Mouse (Mus musculus): ENCODE data around the gene Vegfa. TPM values are rescaled to one million over a fixed set of nuclear protein-coding genes. Genes with fewer than 3 reads are reported as not detected.

Vegfa gene
- total RNA-seq, 2 experiments from 2014 or later, result 88.1 to 94.7 TPM

DNA sequence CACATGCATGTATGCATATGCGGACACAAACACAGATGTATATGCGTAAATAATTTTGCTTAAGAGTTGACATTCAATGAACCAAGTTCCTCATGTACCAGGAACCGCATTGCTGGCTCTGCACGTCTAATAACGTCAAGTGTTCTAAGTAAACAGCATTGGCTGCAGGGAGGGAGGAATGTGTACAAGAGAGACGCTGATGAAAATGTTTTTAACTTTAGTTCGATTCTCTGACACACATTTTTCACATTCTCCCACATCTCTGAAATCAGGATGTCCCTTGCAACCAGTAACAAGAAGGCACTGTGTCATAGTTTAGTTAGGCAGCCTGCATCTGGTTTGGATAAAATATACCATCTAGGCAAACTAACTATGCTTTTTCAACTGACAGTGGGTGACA, 23.6 kb upstream of the Vegfa start:
- intact Hi-C loops (cut with DNase I), result no loop called here
- no peak for DNase-seq (ENCODE audit: low spot score in 2 of 2)

DNA sequence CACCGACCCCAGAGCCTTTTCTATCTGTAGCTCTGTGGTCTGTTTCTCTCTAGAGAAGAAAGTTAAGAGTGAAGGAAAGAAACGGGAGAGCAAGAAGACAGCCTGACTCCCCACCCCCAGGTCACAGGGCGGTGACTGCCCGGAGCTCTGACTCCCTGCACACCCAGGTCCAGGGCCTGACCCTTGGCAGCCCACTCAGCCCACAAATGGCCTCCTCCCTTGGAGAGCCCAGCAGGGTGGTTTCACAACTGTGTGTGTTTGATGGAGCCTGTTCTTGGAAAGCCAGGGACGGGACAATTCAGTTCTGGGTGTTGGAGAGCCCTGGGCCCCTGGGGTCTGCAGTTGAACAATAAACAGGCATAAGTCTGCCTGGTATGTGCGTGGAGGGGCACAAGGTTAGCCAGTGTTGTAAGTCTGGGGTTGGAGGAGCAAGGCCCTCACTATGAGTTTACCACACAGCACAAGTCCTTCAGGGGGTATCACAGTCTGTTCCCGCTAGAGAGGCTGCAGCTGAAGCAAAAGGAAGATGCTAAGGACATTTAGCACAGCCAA, 21.2 kb upstream of the Vegfa start:
- intact Hi-C loops (cut with DNase I), result no loop called here
- DNase-seq (ENCODE audit: low spot score in 2 of 2), result no peak

DNA sequence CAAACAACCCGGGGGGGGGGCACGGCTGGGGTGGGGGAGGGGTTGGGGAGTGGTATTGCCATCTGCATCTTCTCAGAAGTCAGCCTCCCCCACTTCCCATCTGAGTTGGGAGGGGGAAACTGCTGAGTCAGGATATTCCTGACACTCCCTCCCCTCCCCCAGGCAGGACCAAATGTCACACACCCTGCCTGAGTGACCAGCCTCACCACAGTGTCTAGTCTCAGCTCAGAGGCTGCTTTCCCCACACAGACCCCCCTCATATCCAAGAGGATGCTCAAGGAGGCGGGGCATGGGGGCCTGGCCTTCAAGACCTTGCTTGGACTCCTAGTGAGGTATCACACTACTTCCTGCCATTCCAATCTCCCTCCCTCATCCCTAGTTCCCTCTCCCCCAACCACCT, 20.0 kb upstream of the Vegfa start:
- intact Hi-C loops (cut with DNase I), result no loop called here
- DNase-seq (ENCODE audit: low spot score in 2 of 2), result no peak

DNA sequence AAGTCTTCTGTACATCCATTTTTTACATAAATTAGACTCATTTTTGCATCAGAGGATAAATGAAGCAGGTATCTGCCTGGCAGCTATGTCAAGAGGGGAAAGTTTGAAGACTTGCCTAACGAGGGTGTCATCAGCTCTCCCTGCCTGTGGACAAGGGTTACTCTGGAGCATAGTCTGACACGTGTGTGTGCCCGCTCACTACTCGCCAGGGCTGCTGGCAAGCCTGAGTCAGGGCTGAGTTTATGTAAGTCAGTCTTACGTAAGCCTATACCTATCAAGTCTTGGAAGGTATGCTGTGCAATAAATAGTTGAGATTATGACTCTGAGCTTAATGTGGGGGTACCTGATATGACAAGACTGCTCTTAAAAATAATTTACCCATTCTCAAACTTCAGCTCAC, 19.2 kb upstream of the Vegfa start:
- DNase-seq (ENCODE audit: low spot score in 2 of 2), result no peak
- intact Hi-C loops (cut with DNase I), result no loop called here

DNA sequence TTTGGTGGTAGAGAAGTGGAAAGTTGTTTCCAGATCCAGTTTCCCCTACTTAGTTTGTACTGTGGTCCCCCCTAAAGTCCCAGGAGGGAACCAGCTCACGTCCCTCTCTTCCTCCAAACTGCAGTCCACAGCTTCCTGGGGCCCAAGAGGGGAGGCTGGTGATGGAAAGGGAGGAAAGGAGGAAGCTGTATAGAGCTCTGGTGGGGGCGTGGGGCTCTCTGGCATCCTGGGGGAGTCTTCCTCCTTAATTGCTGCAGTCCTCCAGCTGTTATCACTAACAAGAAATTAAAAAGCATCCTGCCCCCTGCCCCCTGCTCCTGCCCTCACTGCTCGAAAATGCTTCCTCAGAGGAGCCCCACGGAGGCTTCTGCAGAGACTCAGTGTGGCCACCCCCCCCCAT, 17.4 kb upstream of the Vegfa start:
- intact Hi-C loops (cut with DNase I), result no loop called here
- no peak for DNase-seq (ENCODE audit: low spot score in 2 of 2)

DNA sequence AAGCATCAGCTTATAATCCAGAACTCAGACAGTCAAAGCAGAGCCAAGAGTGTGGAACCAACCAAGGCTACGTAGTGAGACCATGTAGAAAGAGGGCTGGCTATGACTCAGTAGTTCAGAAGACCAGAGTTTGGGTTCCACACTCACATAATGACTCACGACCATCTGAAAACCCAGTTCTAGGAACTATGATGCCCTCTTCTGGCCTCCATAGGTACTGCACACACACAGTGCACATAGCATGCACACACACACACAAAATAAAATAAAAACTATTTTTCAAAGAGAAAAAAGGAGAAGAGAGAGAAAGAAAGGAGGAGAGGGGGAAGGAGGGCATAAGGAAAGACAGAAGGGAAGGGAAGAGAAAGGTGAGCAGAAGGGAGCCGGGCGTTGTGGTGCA, 16.0 kb upstream of the Vegfa start:
- DNase-seq (ENCODE audit: low spot score in 2 of 2), result no peak
- intact Hi-C loops (cut with DNase I), result no loop called here

DNA sequence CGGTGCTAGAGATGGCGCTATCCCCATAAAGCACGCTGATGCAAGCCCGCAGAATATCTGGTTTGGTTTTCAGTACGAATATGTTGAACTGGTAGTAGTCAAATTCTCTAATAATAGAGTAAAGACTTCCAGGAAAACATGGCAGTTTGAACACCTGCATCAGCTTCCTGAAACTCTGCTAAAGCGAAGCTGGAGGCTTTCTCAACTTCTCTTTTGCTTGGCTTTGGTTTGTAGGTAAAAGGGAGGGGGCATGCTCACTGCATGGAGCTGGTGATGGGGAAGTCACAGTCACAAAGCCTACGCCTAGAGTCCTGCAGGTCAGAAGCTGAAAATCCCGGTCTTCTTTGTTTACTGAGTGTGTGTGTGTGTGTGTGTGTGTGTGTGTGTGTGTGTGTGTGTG, 13.6 kb upstream of the Vegfa start:
- DNase-seq (ENCODE audit: low spot score in 2 of 2), result no peak
- intact Hi-C loops (cut with DNase I), result no loop called here

DNA sequence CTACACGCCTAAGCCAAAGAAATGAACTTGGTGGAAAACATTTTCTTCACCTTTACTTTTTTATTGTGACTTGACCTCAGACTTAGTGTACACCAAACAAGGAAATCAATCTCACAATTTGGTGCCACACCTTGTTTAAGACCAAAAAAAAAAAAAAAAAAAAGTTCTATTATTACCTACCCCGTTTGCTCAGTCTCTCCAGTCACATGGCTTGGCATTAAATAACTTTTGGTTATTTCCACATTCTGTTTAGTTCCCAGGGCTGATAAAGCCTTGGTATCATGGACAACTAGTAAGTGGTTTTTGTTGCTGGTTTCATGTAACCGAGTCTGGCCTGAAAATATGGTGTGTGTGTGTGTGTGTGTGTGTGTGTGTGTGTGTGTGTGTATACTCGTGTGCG, 12.8 kb upstream of the Vegfa start:
- DNase-seq (ENCODE audit: low spot score in 2 of 2), result no peak

DNA sequence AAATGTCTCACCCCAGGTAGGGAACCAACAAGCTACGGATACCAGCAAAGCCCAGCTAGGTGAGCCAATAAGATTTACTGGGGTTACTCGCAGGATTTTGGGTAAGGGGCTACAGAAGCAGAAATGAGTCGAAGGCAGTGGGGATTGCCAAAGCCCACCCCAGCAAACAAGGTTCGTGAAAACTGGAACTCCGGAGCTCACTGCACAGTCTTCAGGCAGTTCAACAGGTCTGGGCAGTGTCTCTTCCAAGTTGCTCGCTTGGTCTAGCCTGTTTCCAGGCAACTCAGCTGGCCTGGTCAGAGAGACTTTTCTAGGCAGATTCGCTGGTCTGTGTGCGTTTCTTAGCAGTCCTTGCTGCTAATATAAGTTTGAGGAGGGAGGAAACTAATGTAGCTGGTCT, 10.0 kb upstream of the Vegfa start:
- intact Hi-C loops (cut with DNase I), result no loop called here
- no peak for DNase-seq (ENCODE audit: low spot score in 2 of 2)

More for the DNA sequence above, 12.8 kb upstream of the Vegfa start:
- intact Hi-C loops (cut with DNase I), result no loop called here

DNA sequence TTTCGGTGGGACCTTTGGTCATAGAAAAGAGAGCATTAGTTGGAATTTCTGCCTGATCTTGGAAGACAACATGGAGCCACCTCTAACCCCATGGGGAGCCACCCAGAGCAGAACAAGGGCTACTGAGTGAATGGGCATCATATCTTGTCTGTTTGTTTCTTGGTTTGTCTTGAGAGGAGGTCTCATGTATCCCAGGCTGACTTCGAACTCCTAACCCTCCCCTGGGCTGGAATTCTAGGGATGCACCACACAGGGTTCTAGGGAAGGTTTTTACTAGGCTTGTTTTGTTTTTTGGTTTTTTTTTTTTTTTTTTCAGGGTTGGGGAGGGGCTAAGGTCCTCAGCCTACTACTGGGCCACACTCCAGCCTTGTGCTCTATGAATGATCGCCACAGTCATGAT, 9.5 kb upstream of the Vegfa start:
- no peak for DNase-seq (ENCODE audit: low spot score in 2 of 2)
- intact Hi-C loops (cut with DNase I), result no loop called here

DNA sequence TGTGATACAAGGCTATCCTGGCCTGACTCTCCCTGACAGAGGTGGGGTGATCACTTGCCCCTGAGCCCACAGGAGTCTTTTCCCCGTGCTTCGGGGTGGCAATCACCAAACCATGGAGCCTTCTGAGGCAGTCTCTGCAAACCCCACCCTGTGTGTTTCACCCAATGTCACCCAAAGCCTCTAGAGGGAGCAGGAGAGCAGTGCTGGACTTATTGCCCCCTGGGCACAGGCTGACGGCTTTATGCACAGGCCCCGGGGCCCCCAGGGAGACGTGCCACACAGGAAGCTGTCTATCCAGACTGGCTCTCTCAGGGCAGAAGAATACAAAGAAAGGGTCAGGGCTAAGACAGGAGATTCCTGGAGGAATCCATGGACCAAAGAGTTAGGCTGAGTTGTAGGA, 9.1 kb upstream of the Vegfa start:
- DNase-seq (ENCODE audit: low spot score in 2 of 2), result no peak
- intact Hi-C loops (cut with DNase I), result no loop called here

DNA sequence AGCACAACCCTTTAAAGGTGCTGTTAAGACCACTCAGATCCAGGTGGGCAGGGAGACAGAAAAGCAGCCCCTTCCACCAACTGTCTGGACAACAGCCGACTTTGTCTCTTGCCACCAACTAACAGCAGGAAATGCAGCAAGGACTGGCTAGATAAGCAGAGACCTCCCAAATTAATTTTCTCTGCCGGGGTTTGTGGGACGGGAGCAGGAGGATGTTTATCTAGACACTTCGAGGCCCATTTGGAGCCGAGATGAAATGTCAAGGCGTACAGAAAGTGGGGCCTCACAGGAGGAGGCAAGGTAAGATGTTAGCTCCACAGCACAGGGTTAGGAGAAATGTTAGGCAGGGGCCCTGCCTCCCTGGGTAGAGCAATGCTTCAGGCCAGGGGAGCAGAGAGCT, 8.4 kb upstream of the Vegfa start:
- intact Hi-C loops (cut with DNase I), result no loop called here

DNA sequence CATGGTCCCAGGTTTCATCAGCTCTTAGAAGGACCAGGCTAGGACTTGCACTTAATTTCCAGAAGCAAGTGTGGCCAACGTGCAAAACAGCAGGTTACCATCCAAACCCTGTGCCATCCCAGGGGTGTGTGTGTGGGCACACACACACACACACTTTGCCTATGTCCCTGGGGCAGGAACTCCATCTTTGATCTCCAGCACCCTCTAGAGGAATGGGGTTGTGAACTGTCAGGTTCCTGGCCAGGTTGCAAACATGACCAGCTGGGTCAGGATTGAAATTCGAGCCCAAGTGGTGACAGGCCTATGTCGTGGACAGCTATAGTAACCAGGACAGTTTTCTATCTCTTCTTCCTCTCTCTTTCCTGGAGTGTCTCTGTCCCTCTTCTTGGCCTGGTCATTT, 6.7 kb upstream of the Vegfa start:
- intact Hi-C loops (cut with DNase I), result no loop called here
- DNase-seq (ENCODE audit: low spot score in 2 of 2), result no peak

More for the DNA sequence above, 8.4 kb upstream of the Vegfa start:
- DNase-seq (ENCODE audit: low spot score in 2 of 2), result no peak

DNA sequence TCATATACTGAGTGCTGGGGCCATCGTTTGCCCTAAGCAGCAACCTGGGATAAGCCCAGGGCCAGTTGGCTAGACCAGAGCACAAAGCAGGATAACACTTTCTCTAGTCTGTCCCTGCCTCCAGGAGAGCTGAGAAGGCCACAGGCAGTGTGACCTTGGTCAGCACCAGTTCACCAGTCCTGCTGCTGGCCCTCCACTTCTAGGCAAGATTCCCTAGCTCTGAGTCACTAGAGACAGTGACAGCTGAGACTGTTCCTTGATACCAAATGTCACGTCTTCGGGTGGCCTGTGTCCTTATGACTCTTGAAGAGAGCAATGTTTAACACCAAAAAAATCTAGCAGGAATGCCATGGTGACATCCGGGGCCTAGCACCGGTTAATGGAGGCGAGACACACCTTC, 4.2 kb upstream of the Vegfa start:
- intact Hi-C loops (cut with DNase I), result no loop called here
- DNase-seq (ENCODE audit: low spot score in 2 of 2), result no peak

DNA sequence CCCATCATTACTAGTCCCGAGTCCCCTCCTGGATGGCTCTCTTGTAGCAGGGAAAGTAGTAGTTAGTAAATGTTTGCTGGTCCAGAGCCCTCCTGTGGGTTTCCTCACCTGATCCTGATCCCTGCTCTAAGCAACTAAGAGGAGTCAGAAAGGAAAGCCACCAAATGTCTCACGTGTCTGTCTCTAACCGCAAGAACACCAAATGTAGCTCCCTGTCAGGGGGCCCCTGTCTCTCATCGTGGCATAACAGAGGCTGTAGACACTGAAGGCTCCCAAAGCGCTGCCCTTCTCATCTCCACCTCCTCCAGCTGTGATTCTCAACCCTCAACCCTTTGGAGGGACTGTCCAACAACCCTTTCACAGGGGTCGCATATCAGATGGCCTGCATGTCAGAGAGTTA, 1.9 kb upstream of the Vegfa start:
- DNase-seq (ENCODE audit: low spot score in 2 of 2), result no peak
- intact Hi-C loops (cut with DNase I), result loop anchor here (5.0 kb wide), 2 partner anchors 98 to 227 kb away; no protein-coding TSS in a partner anchor

DNA sequence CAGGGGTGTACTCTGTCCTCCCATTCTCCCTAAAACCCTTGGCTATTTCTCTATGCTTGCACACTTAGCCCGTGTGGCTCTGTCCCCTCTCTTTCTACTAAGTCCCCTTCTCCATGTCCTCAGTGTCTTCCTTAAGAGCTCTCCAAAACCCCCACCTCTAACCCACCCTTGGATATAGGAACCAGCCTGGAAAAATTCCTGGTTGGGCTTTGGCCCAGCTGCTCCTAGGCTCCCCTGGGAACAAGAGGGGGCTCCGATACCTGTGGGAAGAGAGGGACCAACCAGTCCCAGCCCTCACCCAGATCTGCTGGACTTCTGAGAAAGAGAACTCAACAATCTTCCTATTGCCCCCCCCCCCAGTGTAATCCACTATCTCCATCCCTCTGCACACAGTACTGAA, 1.4 kb upstream of the Vegfa start:
- no peak for DNase-seq (ENCODE audit: low spot score in 2 of 2)
- intact Hi-C loops (cut with DNase I), result loop anchor here (5.0 kb wide), 2 partner anchors 99 to 226 kb away; no protein-coding TSS in a partner anchor

DNA sequence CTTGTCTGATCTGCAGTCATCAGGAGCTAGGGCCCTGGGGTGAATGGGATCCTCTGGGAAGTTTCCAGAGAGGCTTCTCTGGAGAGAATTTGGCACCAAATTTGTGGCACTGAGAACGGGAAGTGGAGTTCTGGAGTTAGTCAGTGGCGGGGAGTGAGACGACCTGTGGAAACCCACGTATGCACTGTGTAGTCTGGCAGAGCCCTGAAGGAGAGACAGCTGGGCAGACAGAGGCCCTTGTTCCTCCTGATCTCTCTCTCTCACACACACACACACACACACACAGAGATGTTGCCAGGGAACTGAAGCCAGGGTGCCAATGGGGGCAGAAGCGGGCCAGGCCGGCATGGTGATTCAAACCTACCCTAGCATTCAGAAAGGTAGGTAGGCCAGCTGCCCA, 953 bp upstream of the Vegfa start:
- no peak for DNase-seq (ENCODE audit: low spot score in 2 of 2)
- intact Hi-C loops (cut with DNase I), result loop anchor here (5.0 kb wide), 2 partner anchors 99 to 226 kb away; no protein-coding TSS in a partner anchor

DNA sequence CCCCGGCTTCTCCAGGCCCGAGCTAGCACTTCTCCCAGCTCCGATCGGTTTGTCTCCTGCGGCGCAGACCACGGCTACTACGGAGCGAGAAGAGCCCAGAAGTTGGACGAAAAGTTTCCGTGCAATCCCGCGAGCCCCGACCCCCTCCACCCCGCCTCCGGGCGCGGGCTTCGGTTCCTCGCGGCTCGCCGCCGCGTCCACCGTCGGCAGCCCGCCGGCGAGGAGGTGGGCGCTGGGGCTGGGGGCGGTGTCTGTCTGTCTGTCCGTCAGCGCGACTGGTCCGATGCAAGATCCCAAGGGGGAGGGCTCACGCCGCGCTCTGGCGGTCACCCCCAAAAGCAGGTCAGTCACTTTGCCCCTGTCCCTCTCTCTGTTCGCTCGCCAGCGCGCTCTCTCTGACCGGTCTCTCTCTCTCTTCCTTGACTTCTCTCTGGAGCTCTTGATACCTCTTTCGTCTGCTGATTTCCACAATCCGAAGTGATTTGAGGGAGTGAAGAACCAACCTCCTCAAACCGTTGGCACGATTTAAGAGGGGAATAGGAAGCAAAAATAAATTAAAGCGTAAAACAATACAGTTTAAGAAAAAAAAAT, 453 bp downstream of the Vegfa start:
- intact Hi-C loops (cut with DNase I), result loop anchor here (1.0 to 5.0 kb wide), 3 partner anchors 101 to 295 kb away; no protein-coding TSS in a partner anchor
- DNase-seq (ENCODE audit: low spot score in 2 of 2), result peak; percentile 37 to 60

DNA sequence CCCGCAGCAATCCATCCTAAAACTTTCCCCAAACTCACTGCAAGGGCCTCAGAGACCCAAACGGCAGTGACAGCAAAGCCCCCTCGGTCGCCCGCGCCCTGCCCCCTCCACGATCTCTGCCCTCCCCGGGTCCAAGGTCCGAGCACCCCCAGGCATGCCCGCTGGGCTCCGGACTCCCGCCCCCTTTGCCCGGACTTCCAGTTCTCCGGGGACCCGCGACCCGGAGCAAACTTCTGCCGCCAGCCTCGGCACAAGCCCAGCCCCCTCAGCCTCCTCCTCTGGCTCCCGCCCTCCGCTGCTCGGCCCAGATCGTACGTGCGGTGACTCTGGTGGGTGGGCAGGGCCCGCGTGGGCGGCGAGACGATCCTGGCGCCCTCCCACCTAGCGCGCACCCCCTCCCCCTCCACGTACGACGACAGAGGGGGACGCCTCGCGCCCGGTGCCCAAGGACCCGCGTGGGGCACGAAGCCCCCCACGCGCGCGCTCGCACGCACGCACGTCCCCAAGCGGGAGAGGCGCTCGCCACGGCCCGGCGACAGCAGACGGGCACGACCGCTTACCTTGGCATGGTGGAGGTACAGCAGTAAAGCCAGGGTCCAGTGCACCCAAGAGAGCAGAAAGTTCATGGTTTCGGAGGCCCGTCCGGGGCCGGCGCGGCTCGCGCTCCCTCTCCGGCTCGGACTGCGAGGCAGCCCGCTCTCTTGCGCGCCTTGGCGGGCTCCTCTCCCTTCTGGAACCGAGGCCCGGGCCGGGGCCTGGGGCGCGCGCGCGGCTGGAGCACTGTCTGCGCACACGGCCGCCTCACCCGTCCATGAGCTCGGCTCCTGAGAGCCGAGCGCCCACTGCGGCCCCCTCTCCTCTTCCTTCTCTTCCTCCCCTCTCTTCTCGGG, 1.2 kb downstream of the Vegfa start:
- intact Hi-C loops (cut with DNase I), result loop anchor here (5.0 kb wide), 2 partner anchors 101 to 224 kb away; no protein-coding TSS in a partner anchor
- peak; percentile 40 to 65 for DNase-seq (ENCODE audit: low spot score in 2 of 2)

DNA sequence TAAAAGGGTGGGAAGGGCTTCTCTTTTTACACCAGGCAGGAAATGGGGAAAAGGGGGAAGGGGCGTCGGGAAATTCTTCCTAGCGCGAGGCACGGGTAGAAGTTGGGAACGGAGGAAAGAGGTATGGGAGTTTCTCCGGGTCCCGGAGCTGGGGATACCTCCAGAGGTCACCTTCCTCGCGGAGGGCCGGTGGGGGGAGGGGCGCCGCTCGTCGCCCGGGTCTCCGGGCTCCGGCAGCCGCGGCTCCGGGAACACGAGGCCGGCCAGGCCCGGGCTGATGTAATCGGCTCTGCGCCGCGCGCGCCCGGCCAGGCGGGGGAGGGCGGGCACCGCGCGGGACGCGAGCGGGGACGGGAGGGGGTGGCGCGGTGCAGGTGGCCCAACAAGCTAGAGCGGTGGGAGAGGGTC, 1.8 kb downstream of the Vegfa start:
- peak; percentile 36 to 47 for DNase-seq (ENCODE audit: low spot score in 2 of 2)
- intact Hi-C loops (cut with DNase I), result loop anchor here (5.0 kb wide), 2 partner anchors 102 to 223 kb away; no protein-coding TSS in a partner anchor

All from left cerebral cortex, postnatal 14 days (tissue).